In genomic region chr6:97144359-97144758, GRCm38 (mm10) we compare ENCODE assay signal across 8 mouse cellular contexts. TPM values are rescaled to one million over a fixed set of nuclear protein-coding genes. Genes with fewer than 3 reads are reported as not detected.
DNase-seq lines count a peak whose midpoint lies in the region; ATAC-seq and TF ChIP-seq lines count a peak whose summit lies in the region.

No protein-coding gene starts in this region.

- DNase-seq in neural tube, embryonic 10.5 days (ENCODE audit: extremely low spot score, low spot score): peak; percentile 44
- DNase-seq in lung, postnatal 4 days: peak; percentile 62 to 87
- DNase-seq in liver, postnatal 0 days: no peak
- DNase-seq in hindbrain, postnatal 0 days (ENCODE audit: low spot score): no peak
- DNase-seq in thymus, postnatal 25 days: no peak

- no peaks in the 10 kb centered on the region for H3K36me3 ChIP-seq in neural tube, embryonic 15.5 days
- peaks cover 8% of the 10 kb centered on the region for H3K36me3 ChIP-seq in kidney, embryonic 16.5 days (ENCODE audit: insufficient read depth, low read length)
- H3K36me3 ChIP-seq in liver, postnatal 0 days (replicated peaks; ENCODE audit: insufficient read depth, low read length): peaks cover 11% of the 10 kb centered on the region; the same call in 1 of the 2 replicates
- peaks cover 8% of the 10 kb centered on the region; the same call in 1 of the 2 replicates for H3K36me3 ChIP-seq in hindbrain, postnatal 0 days (ENCODE audit: insufficient read depth, low read length)

- ATAC-seq in neural tube, embryonic 15.5 days (ENCODE audit: low FRiP score): no peak
- ATAC-seq in kidney, embryonic 16.5 days (ENCODE audit: low FRiP score, low TSS enrichment): peak; percentile 61; the same call in 1 of the 2 replicates
- no peak for ATAC-seq in liver, postnatal 0 days
- no peak for ATAC-seq in hindbrain, postnatal 0 days

- H3K4me1 ChIP-seq in neural tube, embryonic 15.5 days: peaks cover 22% of the 10 kb centered on the region
- peaks cover 4% of the 10 kb centered on the region; the same call in 1 of the 2 replicates for H3K4me1 ChIP-seq in embryonic fibroblast, embryonic 13.5 days (ENCODE audit: control insufficient read depth, insufficient read depth, low read length)
- peaks cover 23% of the 10 kb centered on the region for H3K4me1 ChIP-seq in kidney, embryonic 16.5 days (ENCODE audit: insufficient read depth, low read length)
- H3K4me1 ChIP-seq in liver, postnatal 0 days (ENCODE audit: insufficient read depth): peaks cover 18% of the 10 kb centered on the region
- peaks cover 8% of the 10 kb centered on the region; the same call in 1 of the 2 replicates for H3K4me1 ChIP-seq in hindbrain, postnatal 0 days (ENCODE audit: insufficient read depth, low read length)

- H3K9ac ChIP-seq in neural tube, embryonic 15.5 days (replicated peaks): no peak overlapping the region
- H3K9ac ChIP-seq in kidney, embryonic 16.5 days (replicated peaks; ENCODE audit: low read length): no peak overlapping the region
- H3K9ac ChIP-seq in liver, postnatal 0 days (replicated peaks): no peak overlapping the region
- H3K9ac ChIP-seq in hindbrain, postnatal 0 days (replicated peaks; ENCODE audit: low read length): no peak overlapping the region

- H3K27ac ChIP-seq in neural tube, embryonic 15.5 days (replicated peaks): no peak overlapping the region
- peak overlapping the region; percentile 73; the same call in 1 of the 2 replicates for H3K27ac ChIP-seq in embryonic fibroblast, embryonic 13.5 days (ENCODE audit: insufficient read depth, low read length)
- H3K27ac ChIP-seq in kidney, embryonic 16.5 days (ENCODE audit: low read length): peak overlapping the region; percentile 62
- no peak overlapping the region for H3K27ac ChIP-seq in liver, postnatal 0 days (ENCODE audit: low read depth)
- H3K27ac ChIP-seq in hindbrain, postnatal 0 days: no peak overlapping the region

- H3K9me3 ChIP-seq in neural tube, embryonic 15.5 days (replicated peaks): no peaks in the 10 kb centered on the region
- 0 out of 2 replicates have a peak, but pooled peaks cover 2% of the 10 kb centered on the region for H3K9me3 ChIP-seq in kidney, embryonic 16.5 days (ENCODE audit: low read length)
- no peaks in the 10 kb centered on the region for H3K9me3 ChIP-seq in liver, postnatal 0 days (ENCODE audit: low read length)
- H3K9me3 ChIP-seq in hindbrain, postnatal 0 days (ENCODE audit: low read length): no peaks in the 10 kb centered on the region

- H3K27me3 ChIP-seq in neural tube, embryonic 15.5 days (replicated peaks): no peaks in the 10 kb centered on the region
- no peaks in the 10 kb centered on the region for H3K27me3 ChIP-seq in kidney, embryonic 16.5 days (ENCODE audit: insufficient read depth, low read length)
- no peaks in the 10 kb centered on the region for H3K27me3 ChIP-seq in liver, postnatal 0 days (ENCODE audit: insufficient read depth, low read length)
- no peaks in the 10 kb centered on the region for H3K27me3 ChIP-seq in hindbrain, postnatal 0 days (ENCODE audit: insufficient read depth, low read length)

- H3K4me2 ChIP-seq in neural tube, embryonic 15.5 days: no peak overlapping the region
- H3K4me2 ChIP-seq in kidney, embryonic 16.5 days (replicated peaks; ENCODE audit: low read depth, low read length): no peak overlapping the region
- H3K4me2 ChIP-seq in liver, postnatal 0 days (ENCODE audit: low read depth, low read length): no peak overlapping the region
- H3K4me2 ChIP-seq in hindbrain, postnatal 0 days (ENCODE audit: low read depth, low read length): no peak overlapping the region

- 28% methylated on average over 7 of the region's 7 CpGs for WGBS in neural tube, embryonic 15.5 days
- WGBS in kidney, embryonic 16.5 days: 10% methylated on average over 7 of the region's 7 CpGs
- WGBS in liver, postnatal 0 days (ENCODE audit: insufficient replicate concordance): 71% methylated on average over 7 of the region's 7 CpGs
- WGBS in hindbrain, postnatal 0 days: 34% methylated on average over 7 of the region's 7 CpGs

- H3K4me3 ChIP-seq in neural tube, embryonic 15.5 days (replicated peaks): no peak overlapping the region
- H3K4me3 ChIP-seq in embryonic fibroblast, embryonic 13.5 days (ENCODE audit: insufficient read depth, low read length): no peak overlapping the region
- no peak overlapping the region for H3K4me3 ChIP-seq in kidney, embryonic 16.5 days (ENCODE audit: low read length)
- no peak overlapping the region for H3K4me3 ChIP-seq in liver, postnatal 0 days (ENCODE audit: low read depth, low read length)
- no peak overlapping the region for H3K4me3 ChIP-seq in hindbrain, postnatal 0 days (ENCODE audit: low read length)

- no peak for TF ChIP-seq CTCF in embryonic fibroblast, embryonic 13.5 days (IDR thresholded peaks at IDR 0.05; ENCODE audit: borderline replicate concordance, insufficient read depth, low read length)
- no peak for TF ChIP-seq CTCF in liver, postnatal 0 days (IDR thresholded peaks at IDR 0.05; ENCODE audit: low read depth)
- no peak for TF ChIP-seq CTCF in hindbrain, postnatal 0 days (IDR thresholded peaks at IDR 0.05; ENCODE audit: low read depth)

- TF ChIP-seq POLR2A in embryonic fibroblast, embryonic 13.5 days (IDR thresholded peaks at IDR 0.05; ENCODE audit: low read depth, low read length): no peak

- TF ChIP-seq EP300 in liver, postnatal 0 days (IDR thresholded peaks at IDR 0.05; ENCODE audit: low read depth): no peak

RNA-seq across cellular contexts. Expression of gene Eogt, which starts 4.6 kb away (rescaled TPM):
- polyA plus RNA-seq in neural tube, embryonic 15.5 days (2015; fragmentation: Nextera tagmentation; extraction: Ambion mirVana): 13.3 and 13.5 TPM in 2 replicates
- 40.3 and 44.5 TPM in 2 replicates for polyA plus RNA-seq in embryonic fibroblast, embryonic 13.5 days (2011; ENCODE audit: insufficient read length, low read depth, missing spikeins)
- 22.9 and 24.5 TPM in 2 replicates for polyA plus RNA-seq in kidney, embryonic 16.5 days (2015; fragmentation: Nextera tagmentation; extraction: Ambion mirVana)
- 1.0 and 1.8 TPM in 2 replicates for polyA plus RNA-seq in liver, postnatal 0 days (2015; fragmentation: Nextera tagmentation; extraction: Ambion mirVana)
- total RNA-seq in hindbrain, postnatal 0 days (2014; rRNA removed): 32.7 and 33.7 TPM in 2 replicates
- 10.3 and 11.4 TPM in 2 replicates for polyA plus RNA-seq in hindbrain, postnatal 0 days (2015; fragmentation: Nextera tagmentation; extraction: Ambion mirVana)

RNA-seq across cellular contexts. Expression of gene Tmf1, which starts 34.6 kb away (rescaled TPM):
- polyA plus RNA-seq in neural tube, embryonic 15.5 days (2015; fragmentation: Nextera tagmentation; extraction: Ambion mirVana): 37.5 and 37.8 TPM in 2 replicates
- polyA plus RNA-seq in embryonic fibroblast, embryonic 13.5 days (2011; ENCODE audit: insufficient read length, low read depth, missing spikeins): 55.8 and 62.6 TPM in 2 replicates
- 28.1 and 28.7 TPM in 2 replicates for polyA plus RNA-seq in kidney, embryonic 16.5 days (2015; fragmentation: Nextera tagmentation; extraction: Ambion mirVana)
- polyA plus RNA-seq in liver, postnatal 0 days (2015; fragmentation: Nextera tagmentation; extraction: Ambion mirVana): 17.5 and 20.3 TPM in 2 replicates
- total RNA-seq in hindbrain, postnatal 0 days (2014; rRNA removed): 15.9 and 19.8 TPM in 2 replicates
- 50.8 and 53.5 TPM in 2 replicates for polyA plus RNA-seq in hindbrain, postnatal 0 days (2015; fragmentation: Nextera tagmentation; extraction: Ambion mirVana)

Comparison
In these comparisons a context has a peak if more than half of its experiments do, and no peak if none do; other contexts are left out.
1. DNase-seq: peak in neural tube, embryonic 10.5 days (single experiment) and lung, postnatal 4 days (2 of 2); none in liver, postnatal 0 days (single experiment), hindbrain, postnatal 0 days (single experiment) and thymus, postnatal 25 days (single experiment).
2. H3K27ac ChIP-seq: peak in embryonic fibroblast, embryonic 13.5 days (single experiment) and kidney, embryonic 16.5 days (single experiment); none in neural tube, embryonic 15.5 days (single experiment), liver, postnatal 0 days (single experiment) and hindbrain, postnatal 0 days (single experiment).